Mouse (Mus musculus): ENCODE results near the gene Tubg2. TPM values are rescaled to one million over a fixed set of nuclear protein-coding genes. Genes with fewer than 3 reads are reported as not detected.

Tubg2 gene
- polyA plus RNA-seq, 1 experiment from 2014 or later: 3.4 TPM

DNA sequence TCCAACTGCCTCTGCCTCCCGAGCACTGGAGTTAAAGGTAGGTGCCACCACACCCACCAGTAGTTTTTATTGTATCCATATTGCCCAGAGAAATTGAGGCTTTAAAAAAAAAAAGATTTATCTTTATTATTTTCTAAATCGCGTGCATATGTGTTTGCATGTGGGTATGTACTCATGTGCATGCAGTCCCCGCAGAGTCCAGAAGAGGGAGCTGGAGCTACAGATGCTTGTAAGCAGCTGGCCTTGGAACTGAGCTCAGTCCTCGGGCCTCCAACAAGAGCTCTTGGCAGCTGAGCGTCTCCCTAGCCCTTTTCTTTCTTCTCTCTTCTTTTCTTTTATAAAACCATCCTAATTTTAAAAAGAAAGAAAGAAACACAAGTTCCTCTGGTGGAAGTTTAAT, 24.0 kb upstream of the Tubg2 start:
- ATAC-seq (ENCODE audit: low FRiP score): no peak

DNA sequence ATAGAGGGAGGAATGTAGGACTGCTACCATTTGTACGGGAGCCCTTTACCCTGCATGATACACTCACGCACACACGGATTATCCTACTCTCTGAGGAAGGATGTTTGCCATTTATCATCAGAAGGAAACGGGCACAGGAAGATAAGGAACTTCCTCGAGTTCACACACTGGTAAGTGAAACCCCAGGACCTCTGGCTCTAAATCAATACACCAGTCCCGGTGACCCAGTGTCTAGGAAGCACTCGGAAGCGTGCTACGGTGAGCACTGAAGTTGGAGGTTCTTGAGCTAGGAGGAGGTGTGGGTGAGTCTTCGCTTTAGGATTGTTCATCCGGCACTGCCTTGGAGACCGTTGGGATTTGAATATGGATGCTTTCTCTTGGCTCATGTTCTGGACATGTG, 22.7 kb upstream of the Tubg2 start:
- ATAC-seq (ENCODE audit: low FRiP score): no peak
- no peak overlapping the region for H3K9ac ChIP-seq (ENCODE audit: low read length)
- no peak overlapping the region for H3K4me3 ChIP-seq (ENCODE audit: low read depth, low read length)
- H3K9me3 ChIP-seq (ENCODE audit: control insufficient read depth, low read length): no peaks in the 10 kb centered on the region
- no peaks in the 10 kb centered on the region for H3K36me3 ChIP-seq (ENCODE audit: control insufficient read depth, insufficient read depth, low read length)
- H3K27me3 ChIP-seq (ENCODE audit: control insufficient read depth, insufficient read depth, low read length): no peaks in the 10 kb centered on the region
- H3K4me1 ChIP-seq (ENCODE audit: control insufficient read depth, insufficient read depth, low read length): no peaks in the 10 kb centered on the region
- no peak overlapping the region for H3K4me2 ChIP-seq
- WGBS: 85% methylated on average over 12 of the region's 12 CpGs
- peak; percentile 64 for DNase-seq (ENCODE audit: low spot score, missing footprints)
- no peak overlapping the region for H3K27ac ChIP-seq (ENCODE audit: low read depth, low read length)

More for the DNA sequence above, 24.0 kb upstream of the Tubg2 start:
- Histone ChIP-seq H3K9ac (ENCODE audit: low read length) (no peak overlapping the region), H3K27ac (ENCODE audit: low read depth, low read length) (no peak overlapping the region), H3K36me3 (ENCODE audit: control insufficient read depth, insufficient read depth, low read length) (peaks cover under 1% of the 10 kb centered on the region), H3K9me3 (ENCODE audit: control insufficient read depth, low read length) (no peaks in the 10 kb centered on the region), H3K27me3 (ENCODE audit: control insufficient read depth, insufficient read depth, low read length) (no peaks in the 10 kb centered on the region), H3K4me3 (ENCODE audit: low read depth, low read length) (no peak overlapping the region), H3K4me2 (no peak overlapping the region), H3K4me1 (ENCODE audit: control insufficient read depth, insufficient read depth, low read length) (no peaks in the 10 kb centered on the region)
- peak; percentile 89 for DNase-seq (ENCODE audit: low spot score, missing footprints)
- 87% methylated on average over 6 of the region's 6 CpGs for WGBS

DNA sequence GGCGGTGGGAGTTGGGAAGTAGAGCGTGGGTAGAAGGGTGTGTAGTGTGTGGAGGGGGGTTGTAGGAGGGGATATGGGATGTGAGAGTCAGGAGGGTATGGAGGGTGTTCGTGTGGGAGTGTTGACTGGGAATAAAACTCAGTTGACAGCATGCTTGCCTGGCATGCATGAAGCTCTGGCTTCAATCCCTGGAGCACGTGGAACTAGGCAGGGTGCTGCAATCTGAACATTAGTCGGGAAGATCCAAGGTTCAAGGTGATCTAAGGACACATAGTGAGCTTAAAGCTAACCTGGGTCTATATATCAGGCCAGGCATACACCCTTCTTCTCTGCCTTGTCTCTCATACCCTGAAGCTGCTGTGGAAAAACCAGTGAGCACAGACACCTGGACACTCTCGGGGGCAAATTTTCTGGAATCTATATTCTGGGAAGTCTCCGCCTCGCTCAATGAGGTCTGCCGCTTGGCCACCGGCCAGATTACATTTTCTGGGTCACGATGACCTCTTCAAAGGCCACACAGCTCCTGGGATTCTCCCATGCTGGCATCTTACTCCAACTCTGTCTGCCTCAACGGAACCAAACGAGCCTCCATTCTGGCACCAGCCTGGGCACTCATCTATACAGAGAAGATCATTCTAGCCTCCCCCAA, 21.4 kb upstream of the Tubg2 start:
- Histone ChIP-seq H3K27ac (ENCODE audit: low read depth, low read length) (no peak overlapping the region), H3K4me3 (ENCODE audit: low read depth, low read length) (no peak overlapping the region), H3K9me3 (ENCODE audit: control insufficient read depth, low read length) (no peaks in the 10 kb centered on the region), H3K4me2 (no peak overlapping the region), H3K4me1 (ENCODE audit: control insufficient read depth, insufficient read depth, low read length) (no peaks in the 10 kb centered on the region), H3K36me3 (ENCODE audit: control insufficient read depth, insufficient read depth, low read length) (no peaks in the 10 kb centered on the region), H3K27me3 (ENCODE audit: control insufficient read depth, insufficient read depth, low read length) (no peaks in the 10 kb centered on the region), H3K9ac (ENCODE audit: low read length) (no peak overlapping the region)
- no peak for ATAC-seq (ENCODE audit: low FRiP score)
- WGBS: 80% methylated on average over 13 of the region's 13 CpGs
- DNase-seq (ENCODE audit: low spot score, missing footprints): peak; percentile 33

DNA sequence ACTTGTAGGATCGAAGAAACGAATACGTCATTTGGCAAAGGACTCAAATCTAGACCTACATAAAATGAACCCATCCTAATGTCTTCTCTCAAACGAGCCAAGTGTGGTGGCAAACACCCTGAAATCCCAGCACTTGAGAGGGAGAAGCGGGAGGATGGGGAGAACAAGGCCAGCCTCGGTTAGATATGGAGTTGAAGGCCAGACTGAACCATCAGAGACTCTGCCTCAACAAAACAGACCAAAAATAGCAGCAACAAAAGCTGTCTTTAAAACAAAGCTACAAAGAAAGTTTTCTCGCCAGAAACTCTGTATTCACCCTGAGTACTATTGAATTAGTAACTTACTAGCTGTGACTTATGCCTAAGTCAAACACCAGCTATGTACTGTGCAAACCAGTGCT, 18.7 kb upstream of the Tubg2 start:
- Histone ChIP-seq H3K27me3 (ENCODE audit: control insufficient read depth, insufficient read depth, low read length) (no peaks in the 10 kb centered on the region), H3K4me1 (ENCODE audit: control insufficient read depth, insufficient read depth, low read length) (no peaks in the 10 kb centered on the region), H3K9ac (ENCODE audit: low read length) (no peak overlapping the region), H3K9me3 (ENCODE audit: control insufficient read depth, low read length) (no peaks in the 10 kb centered on the region), H3K36me3 (ENCODE audit: control insufficient read depth, insufficient read depth, low read length) (no peaks in the 10 kb centered on the region), H3K4me2 (no peak overlapping the region), H3K4me3 (ENCODE audit: low read depth, low read length) (no peak overlapping the region), H3K27ac (ENCODE audit: low read depth, low read length) (no peak overlapping the region)
- peak; percentile 79 for DNase-seq (ENCODE audit: low spot score, missing footprints)
- 85% methylated on average over 7 of the region's 7 CpGs for WGBS
- ATAC-seq (ENCODE audit: low FRiP score): no peak

DNA sequence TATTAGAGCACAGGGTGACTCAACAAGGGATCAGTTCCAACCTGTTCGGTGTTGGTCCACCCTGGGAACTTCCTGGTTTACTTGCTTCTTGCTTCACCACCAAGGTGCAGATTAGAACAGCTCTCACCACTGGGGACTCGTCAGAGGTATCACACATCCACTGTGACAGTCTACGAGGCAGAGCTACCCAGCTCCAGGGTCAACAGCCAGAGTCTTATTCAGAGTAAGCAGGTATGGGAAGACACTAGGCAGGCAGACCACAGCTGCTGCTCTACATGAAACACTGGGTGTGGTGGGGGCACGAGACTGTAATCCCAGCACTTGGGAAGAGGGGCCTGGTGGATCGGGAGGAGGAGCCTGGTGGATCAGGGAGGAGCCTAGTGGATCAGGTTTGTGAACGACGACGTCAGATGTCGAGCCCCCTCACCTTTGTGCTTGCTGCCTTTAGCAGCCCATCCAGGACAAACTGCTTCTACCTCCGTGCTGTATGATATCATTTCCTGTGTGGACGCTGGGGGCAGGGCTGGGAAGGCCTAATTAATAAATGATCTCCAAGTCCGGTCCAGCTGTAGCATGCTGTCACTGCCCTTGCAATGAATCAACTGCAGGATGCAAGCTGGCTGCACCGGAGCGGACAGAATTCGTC, 17.0 kb upstream of the Tubg2 start:
- H3K4me3 ChIP-seq (ENCODE audit: low read depth, low read length): no peak overlapping the region; the same call in 1 of the 2 replicates
- peak; percentile 65; the same call in 1 of the 2 replicates for ATAC-seq (ENCODE audit: low FRiP score)

DNA sequence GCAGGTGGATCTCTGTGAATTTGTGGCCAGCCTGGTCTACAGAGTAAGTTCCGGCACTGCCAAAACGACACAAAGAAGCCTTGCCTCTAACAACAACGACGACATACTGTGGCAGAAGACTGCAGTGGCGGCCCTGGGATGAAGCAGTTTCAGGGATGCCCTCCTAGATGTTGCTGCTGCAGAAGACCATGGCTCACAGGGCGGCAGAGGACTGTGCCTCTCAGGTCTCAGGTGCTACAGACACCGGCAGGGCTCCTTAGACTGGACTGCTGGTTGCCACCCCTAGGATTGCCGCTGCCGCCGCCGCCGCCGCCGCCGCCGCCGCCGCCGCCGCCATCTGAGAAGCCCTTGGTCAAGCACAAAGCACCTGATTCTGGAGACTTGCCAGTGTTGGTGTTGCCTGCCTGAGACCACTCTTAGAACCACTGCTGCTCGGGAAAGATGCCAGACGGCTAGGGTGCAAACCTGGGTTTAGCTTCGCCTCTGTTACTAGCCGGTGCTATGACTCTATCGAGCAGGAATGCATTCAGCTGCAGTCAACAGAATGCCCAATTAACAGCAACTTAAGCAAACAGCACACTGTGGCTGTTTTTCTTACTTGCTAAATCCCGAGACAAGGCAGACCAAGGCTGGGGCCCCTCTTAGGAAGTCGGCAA, 15.4 kb upstream of the Tubg2 start:
- no peak overlapping the region for H3K27ac ChIP-seq (ENCODE audit: low read depth, low read length)
- peak overlapping the region; percentile 11; the same call in 1 of the 2 replicates for H3K4me3 ChIP-seq (ENCODE audit: low read depth, low read length)
- H3K9ac ChIP-seq (ENCODE audit: low read length): peak overlapping the region; percentile 6; the same call in 1 of the 2 replicates
- H3K36me3 ChIP-seq (ENCODE audit: control insufficient read depth, insufficient read depth, low read length): no peaks in the 10 kb centered on the region
- H3K9me3 ChIP-seq (ENCODE audit: control insufficient read depth, low read length): no peaks in the 10 kb centered on the region
- WGBS: 40% methylated on average over 27 of the region's 27 CpGs
- no peaks in the 10 kb centered on the region for H3K27me3 ChIP-seq (ENCODE audit: control insufficient read depth, insufficient read depth, low read length)
- peak; percentile 91 for DNase-seq (ENCODE audit: low spot score, missing footprints)
- H3K4me2 ChIP-seq: peak overlapping the region; percentile 41
- no peak for ATAC-seq (ENCODE audit: low FRiP score)
- H3K4me1 ChIP-seq (ENCODE audit: control insufficient read depth, insufficient read depth, low read length): peaks cover 3% of the 10 kb centered on the region; the same call in 1 of the 2 replicates

More for the DNA sequence above, 17.0 kb upstream of the Tubg2 start:
- Histone ChIP-seq H3K36me3 (ENCODE audit: control insufficient read depth, insufficient read depth, low read length) (no peaks in the 10 kb centered on the region), H3K27me3 (ENCODE audit: control insufficient read depth, insufficient read depth, low read length) (no peaks in the 10 kb centered on the region), H3K4me2 (peak overlapping the region; percentile 22), H3K4me1 (ENCODE audit: control insufficient read depth, insufficient read depth, low read length) (no peaks in the 10 kb centered on the region), H3K9ac (ENCODE audit: low read length) (0 out of 2 replicates have a peak overlapping the region, but pooled peaks have one; percentile 0), H3K9me3 (ENCODE audit: control insufficient read depth, low read length) (no peaks in the 10 kb centered on the region), H3K27ac (ENCODE audit: low read depth, low read length) (no peak overlapping the region)
- peak; percentile 88 for DNase-seq (ENCODE audit: low spot score, missing footprints)
- 30% methylated on average over 15 of the region's 15 CpGs for WGBS

DNA sequence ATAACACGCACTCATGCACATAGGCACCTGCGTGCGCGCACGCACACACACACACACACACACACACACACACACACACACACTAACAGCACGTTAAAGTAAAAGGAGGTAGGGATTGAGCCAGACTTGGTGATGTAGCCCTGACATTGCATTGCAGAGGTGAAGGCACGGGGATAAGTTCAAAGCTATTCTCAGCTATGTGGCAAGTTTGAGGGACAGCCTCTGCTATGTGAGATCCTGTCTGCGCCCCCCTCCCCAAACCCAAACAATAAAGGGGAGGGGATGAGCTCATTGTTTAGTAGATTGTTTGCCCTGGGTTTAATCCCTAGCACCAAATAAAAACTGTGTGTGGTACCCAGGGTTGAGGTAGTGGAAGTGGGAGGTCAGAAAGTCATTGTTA, 14.6 kb upstream of the Tubg2 start:
- DNase-seq (ENCODE audit: low spot score, missing footprints) (peak; percentile 71), ATAC-seq (ENCODE audit: low FRiP score) (no peak)
- no peaks in the 10 kb centered on the region for H3K36me3 ChIP-seq (ENCODE audit: control insufficient read depth, insufficient read depth, low read length)
- no peak overlapping the region for H3K9ac ChIP-seq (ENCODE audit: low read length)
- peaks cover 3% of the 10 kb centered on the region; the same call in 1 of the 2 replicates for H3K4me1 ChIP-seq (ENCODE audit: control insufficient read depth, insufficient read depth, low read length)
- 75% methylated on average over 8 of the region's 8 CpGs for whole genome bisulfite sequencing
- no peaks in the 10 kb centered on the region for H3K9me3 ChIP-seq (ENCODE audit: control insufficient read depth, low read length)
- H3K4me3 ChIP-seq (ENCODE audit: low read depth, low read length): no peak overlapping the region
- no peaks in the 10 kb centered on the region for H3K27me3 ChIP-seq (ENCODE audit: control insufficient read depth, insufficient read depth, low read length)
- H3K27ac ChIP-seq (ENCODE audit: low read depth, low read length): no peak overlapping the region
- H3K4me2 ChIP-seq: no peak overlapping the region

DNA sequence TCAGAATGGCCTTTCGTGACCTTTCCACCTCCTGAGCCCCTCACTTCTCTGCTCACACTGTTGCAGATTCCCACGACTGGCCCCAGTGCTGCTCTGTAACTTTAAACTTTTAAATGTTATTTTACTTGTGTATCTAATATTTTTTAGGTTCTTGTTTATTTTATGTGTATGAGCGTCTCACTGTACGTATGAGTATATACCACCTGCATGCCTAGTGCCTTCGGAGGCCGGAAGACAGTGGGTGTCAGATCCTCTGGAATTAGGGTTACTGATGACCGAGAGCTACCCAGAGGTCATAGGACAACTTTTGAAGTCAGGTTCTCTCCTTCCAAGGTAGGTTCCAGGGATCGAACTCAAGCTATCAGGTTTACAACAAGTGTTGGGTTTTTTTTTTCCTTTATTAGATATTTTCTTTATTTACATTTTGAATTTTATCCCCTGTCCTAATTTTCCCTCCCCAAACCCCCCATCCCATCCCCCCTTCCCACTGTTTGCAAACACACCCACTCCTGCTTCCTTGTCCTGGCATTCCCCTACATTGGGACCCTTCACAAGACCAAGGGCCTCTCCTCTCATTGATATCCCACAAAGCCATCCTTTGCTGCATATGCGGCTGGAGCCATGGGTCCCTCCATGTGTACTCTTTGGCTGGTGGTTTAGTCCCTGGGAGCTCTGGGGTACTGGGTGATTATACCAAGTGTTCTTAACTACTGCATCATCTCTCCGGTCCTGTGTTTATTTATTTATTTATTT, 13.3 kb upstream of the Tubg2 start:
- Histone ChIP-seq H3K4me3 (ENCODE audit: low read depth, low read length) (no peak overlapping the region), H3K4me1 (ENCODE audit: control insufficient read depth, insufficient read depth, low read length) (peaks cover 3% of the 10 kb centered on the region; the same call in 1 of the 2 replicates), H3K4me2 (no peak overlapping the region), H3K27ac (ENCODE audit: low read depth, low read length) (no peak overlapping the region), H3K9me3 (ENCODE audit: control insufficient read depth, low read length) (no peaks in the 10 kb centered on the region), H3K27me3 (ENCODE audit: control insufficient read depth, insufficient read depth, low read length) (no peaks in the 10 kb centered on the region), H3K36me3 (ENCODE audit: control insufficient read depth, insufficient read depth, low read length) (no peaks in the 10 kb centered on the region), H3K9ac (ENCODE audit: low read length) (no peak overlapping the region)
- 88% methylated on average over 10 of the region's 10 CpGs for WGBS
- ATAC-seq (ENCODE audit: low FRiP score) (no peak), DNase-seq (ENCODE audit: low spot score, missing footprints) (peak; percentile 61)

All from midbrain, embryonic 11.5 days (tissue).